Mouse (Mus musculus) bone marrow macrophage, adult 2 months (primary cell): Measurements from ENCODE around the gene Safb.

Experiments used
- CTCF ChIP-seq: IDR thresholded peaks from 2 replicates; pipeline ENCODE4 v1.5.1; 2012; ENCODE audit warnings: low read depth, mild to moderate bottlenecking, low read length, moderate library complexity
- POLR2A ChIP-seq: IDR thresholded peaks from 2 replicates; pipeline ENCODE4 v1.6.1; 2012; ENCODE audit warnings: mild to moderate bottlenecking, low read depth, low read length, borderline replicate concordance

GRCm38 (mm10) chr17:56583071-56583470 lies 1.6 kb upstream of the Safb start:
- no peak for TF ChIP-seq POLR2A
- TF ChIP-seq CTCF = no peak
